Mouse (Mus musculus) heart, postnatal 10 days (tissue): ENCODE data around the gene Hist1h2ak. TPM values are rescaled to one million over a fixed set of nuclear protein-coding genes. Genes with fewer than 3 reads are reported as not detected.
A peak's percentile ranks its signal among the peaks of the same experiment; 100 is the strongest.

Experiments
- DNase-seq, 2 experiments: peaks; one replicate each; pipeline ENCODE4 v3.0.0; 2021
- intact Hi-C: fragments of 180-260 bp; cut with DNase I; formaldehyde crosslinking; loops from one replicate; pipeline ENCODE4 v1.15.1; 2025
- total RNA-seq, 2 experiments: library from RNA; stranded (reverse); gene quantifications; 2 replicates each; pipeline ENCODE4 v1.2.3; 2021

Gene Hist1h2ak
- total RNA-seq, 2 experiments from 2014 or later = 79.2 to 89.4 TPM

GRCm38 (mm10) chr13:21778814-21779766, 25.5 kb upstream of the Hist1h2ak start:
- DNase-seq = peak; percentile 80 to 84
- intact Hi-C loops = loop anchor here (5.0 kb wide), 1 partner anchor 57 kb away; the partner anchor contains the start of gene Hist1h2bm

- intact Hi-C loops = loop anchor here (10.0 kb wide), 1 partner anchor 1999 kb away; the partner anchor contains the start of genes Hist1h2ab, Hist1h3b and Hist1h4b
- no peak for DNase-seq
Measured at GRCm38 (mm10) chr13:21755707-21756106, 2.1 kb upstream of the Hist1h2ak start.

GRCm38 (mm10) chr13:21754294-21755001, 821 bp upstream of the Hist1h2ak start:
- intact Hi-C loops = loop anchor here (10.0 kb wide), 1 partner anchor 2000 kb away; the partner anchor contains the start of genes Hist1h2ab, Hist1h3b and Hist1h4b
- peak; percentile 32 to 50 for DNase-seq

GRCm38 (mm10) chr13:21753051-21753523, 540 bp downstream of the Hist1h2ak start:
- no peak for DNase-seq
- intact Hi-C loops = loop anchor here (2.0 to 10.0 kb wide), 2 partner anchors 28 to 2002 kb away; partner anchors contain the start of genes Hist1h1b, Hist1h2ab, Hist1h3b and Hist1h4b

- DNase-seq = no peak
- intact Hi-C loops = loop anchor here (2.0 to 10.0 kb wide), 2 partner anchors 28 to 2002 kb away; partner anchors contain the start of genes Hist1h1b, Hist1h2ab, Hist1h3b and Hist1h4b
Measured at GRCm38 (mm10) chr13:21752356-21752755, 1.3 kb downstream of the Hist1h2ak start.

- no peak for DNase-seq
- intact Hi-C loops = loop anchor here (2.0 to 10.0 kb wide), 2 partner anchors 29 to 2003 kb away; partner anchors contain the start of genes Hist1h1b, Hist1h2ab, Hist1h3b and Hist1h4b
Measured at GRCm38 (mm10) chr13:21751827-21752226, 1.8 kb downstream of the Hist1h2ak start.

- DNase-seq = no peak
- intact Hi-C loops = loop anchor here (10.0 kb wide), 1 partner anchor 2003 kb away; the partner anchor contains the start of genes Hist1h2ab, Hist1h3b and Hist1h4b
Measured at GRCm38 (mm10) chr13:21751417-21751816, 2.2 kb downstream of the Hist1h2ak start.

- intact Hi-C loops = loop anchor here (10.0 kb wide), 1 partner anchor 2004 kb away; the partner anchor contains the start of genes Hist1h2ab, Hist1h3b and Hist1h4b
- DNase-seq = peak; percentile 91 to 93
Measured at GRCm38 (mm10) chr13:21750159-21751017, 3.2 kb downstream of the Hist1h2ak start, which contains the start of gene Hist1h4k. Gene Hist1h4k (minus strand): TSS chr13:21750505.

- DNase-seq = no peak
- intact Hi-C loops = loop anchor here (2.0 to 10.0 kb wide), 2 partner anchors 15 to 2005 kb away; partner anchors contain the start of genes Hist1h2ab, Hist1h3b, Hist1h4b and Hist1h4j
Measured at GRCm38 (mm10) chr13:21749387-21750158, 4.1 kb downstream of the Hist1h2ak start.

- intact Hi-C loops = no loop called here
- DNase-seq = no peak
Measured at GRCm38 (mm10) chr13:21745006-21745405, 8.6 kb downstream of the Hist1h2ak start.

- intact Hi-C loops = loop anchor here (1.0 to 2.0 kb wide), 2 partner anchors 14 to 21 kb away; no protein-coding TSS in a partner anchor
- peak; percentile 76 to 80 for DNase-seq
Measured at GRCm38 (mm10) chr13:21734906-21735767, 18.5 kb downstream of the Hist1h2ak start, which contains the start of gene Hist1h4j. Gene Hist1h4j (plus strand): TSS chr13:21735064.

GRCm38 (mm10) chr13:21734010-21734905, 19.4 kb downstream of the Hist1h2ak start:
- peak; percentile 91 to 94 for DNase-seq
- intact Hi-C loops = loop anchor here (1.0 to 2.0 kb wide), 2 partner anchors 15 to 20 kb away; no protein-coding TSS in a partner anchor

GRCm38 (mm10) chr13:21733466-21733865, 20.2 kb downstream of the Hist1h2ak start:
- no peak for DNase-seq
- intact Hi-C loops = no loop called here

- no peak for DNase-seq
- intact Hi-C loops = no loop called here
Measured at GRCm38 (mm10) chr13:21729544-21729943, 24.1 kb downstream of the Hist1h2ak start.

- intact Hi-C loops = no loop called here
- no peak for DNase-seq
Measured at GRCm38 (mm10) chr13:21727948-21728572, 25.6 kb downstream of the Hist1h2ak start.
